Mouse (Mus musculus): ENCODE results near the gene Gm29797. TPM values are rescaled to one million over a fixed set of nuclear protein-coding genes. Genes with fewer than 3 reads are reported as not detected.

The Gm29797 gene
- polyA plus RNA-seq, 1 experiment: 0.26 TPM

DNA sequence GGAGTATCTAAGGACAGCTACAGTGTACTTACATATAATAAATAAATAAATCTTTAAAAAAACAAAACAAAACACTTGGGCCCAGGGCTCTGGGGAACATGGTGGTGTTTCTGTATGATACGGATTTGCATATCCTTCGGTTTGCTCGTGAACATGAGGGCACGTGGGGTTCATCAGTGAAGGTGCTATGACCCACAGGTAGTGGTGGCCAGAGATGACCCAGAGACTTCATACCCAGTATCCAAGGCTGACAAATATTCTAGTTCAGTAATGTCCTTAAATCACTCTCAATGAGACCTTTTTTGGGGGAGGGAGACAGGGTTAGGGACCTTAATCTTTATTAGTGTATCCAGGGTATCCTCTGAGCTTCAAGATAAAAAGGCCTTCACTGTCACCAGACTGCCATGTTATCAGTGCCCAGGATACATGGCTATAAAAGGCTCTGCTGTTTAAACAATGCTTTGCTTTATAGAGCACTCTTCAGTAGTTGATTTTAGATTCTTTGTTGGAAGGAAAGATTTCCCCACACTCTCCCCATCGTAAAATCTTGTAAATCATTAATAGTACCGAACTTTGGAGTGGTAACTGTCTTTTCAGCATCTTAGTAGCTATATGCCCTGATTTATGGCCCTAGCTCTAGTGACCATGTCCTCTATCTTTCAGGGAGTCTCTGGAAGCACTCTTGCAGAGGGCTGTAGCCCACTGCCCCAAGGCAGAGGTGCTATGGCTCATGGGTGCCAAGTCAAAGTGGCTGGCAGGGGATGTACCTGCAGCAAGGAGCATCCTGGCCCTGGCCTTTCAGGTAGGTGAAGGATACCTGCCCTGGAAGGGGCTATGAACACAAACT, 10.0 kb upstream of the Gm29797 start:
- 94% methylated on average over 6 of the region's 6 CpGs for WGBS
- Histone ChIP-seq H3K27ac (ENCODE audit: insufficient read depth, low read length) (no peak overlapping the region), H3K4me1 (ENCODE audit: control insufficient read depth, insufficient read depth, low read length) (peaks cover 3% of the 10 kb centered on the region; the same call in 1 of the 2 replicates), H3K4me3 (replicated peaks; ENCODE audit: insufficient read depth, low read depth, low read length) (no peak overlapping the region), H3K27me3 (ENCODE audit: control insufficient read depth, insufficient read depth, low read length) (no peaks in the 10 kb centered on the region)
- TF ChIP-seq CTCF (IDR thresholded peaks at IDR 0.05; ENCODE audit: borderline replicate concordance, insufficient read depth, low read depth, low read length): no peak
- TF ChIP-seq POLR2A (IDR thresholded peaks at IDR 0.05; ENCODE audit: borderline replicate concordance, insufficient read depth, low read length): no peak
- no peak for DNase-seq

DNA sequence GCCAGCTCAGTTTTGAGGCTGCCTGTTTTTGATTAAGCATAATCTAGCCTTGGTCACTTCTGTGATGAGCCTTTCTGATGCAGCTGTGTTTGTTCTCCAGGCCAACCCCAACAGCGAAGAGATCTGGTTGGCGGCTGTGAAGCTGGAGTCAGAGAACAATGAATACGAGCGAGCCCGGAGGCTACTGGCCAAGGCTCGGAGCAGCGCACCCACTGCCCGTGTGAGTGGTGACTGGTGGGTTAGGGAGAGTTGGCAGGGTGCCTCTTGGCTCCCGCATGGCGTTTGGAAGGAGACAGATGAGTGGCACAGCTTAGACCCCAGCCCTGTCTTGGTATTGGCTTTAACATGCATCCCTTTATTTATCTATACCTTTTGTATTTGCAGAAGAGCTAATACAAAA, 7.9 kb upstream of the Gm29797 start:
- no peak for DNase-seq

GRCm38 (mm10) chr2:181653065-181653464, 3.8 kb upstream of the Gm29797 start:
- Histone ChIP-seq H3K4me3 (replicated peaks; ENCODE audit: insufficient read depth, low read depth, low read length) (no peak overlapping the region), H3K27me3 (ENCODE audit: control insufficient read depth, insufficient read depth, low read length) (no peaks in the 10 kb centered on the region), H3K27ac (ENCODE audit: insufficient read depth, low read length) (no peak overlapping the region), H3K4me1 (ENCODE audit: control insufficient read depth, insufficient read depth, low read length) (peaks cover 3% of the 10 kb centered on the region; the same call in 1 of the 2 replicates)
- no peak for TF ChIP-seq POLR2A (IDR thresholded peaks at IDR 0.05; ENCODE audit: borderline replicate concordance, insufficient read depth, low read length)
- TF ChIP-seq CTCF (IDR thresholded peaks at IDR 0.05; ENCODE audit: borderline replicate concordance, insufficient read depth, low read depth, low read length): no peak
- no peak for DNase-seq

More for the DNA sequence above, 7.9 kb upstream of the Gm29797 start:
- H3K4me3 ChIP-seq (replicated peaks; ENCODE audit: insufficient read depth, low read depth, low read length): no peak overlapping the region
- WGBS: 26% methylated on average over 10 of the region's 10 CpGs
- no peak overlapping the region for H3K27ac ChIP-seq (ENCODE audit: insufficient read depth, low read length)
- peaks cover 3% of the 10 kb centered on the region; the same call in 1 of the 2 replicates for H3K4me1 ChIP-seq (ENCODE audit: control insufficient read depth, insufficient read depth, low read length)
- TF ChIP-seq POLR2A (IDR thresholded peaks at IDR 0.05; ENCODE audit: borderline replicate concordance, insufficient read depth, low read length) (no peak), CTCF (IDR thresholded peaks at IDR 0.05; ENCODE audit: borderline replicate concordance, insufficient read depth, low read depth, low read length) (no peak)
- H3K27me3 ChIP-seq (ENCODE audit: control insufficient read depth, insufficient read depth, low read length): no peaks in the 10 kb centered on the region

- WGBS: 92% methylated on average over 1 of the region's 1 CpGs
- Histone ChIP-seq H3K4me1 (ENCODE audit: control insufficient read depth, insufficient read depth, low read length) (no peaks in the 10 kb centered on the region; the same call in 1 of the 2 replicates), H3K4me3 (replicated peaks; ENCODE audit: insufficient read depth, low read depth, low read length) (no peak overlapping the region), H3K27me3 (ENCODE audit: control insufficient read depth, insufficient read depth, low read length) (no peaks in the 10 kb centered on the region), H3K27ac (ENCODE audit: insufficient read depth, low read length) (no peak overlapping the region)
- TF ChIP-seq POLR2A (IDR thresholded peaks at IDR 0.05; ENCODE audit: borderline replicate concordance, insufficient read depth, low read length): no peak
- TF ChIP-seq CTCF (IDR thresholded peaks at IDR 0.05; ENCODE audit: borderline replicate concordance, insufficient read depth, low read depth, low read length): no peak
- no peak for DNase-seq
Measured at GRCm38 (mm10) chr2:181653523-181653922, 3.3 kb upstream of the Gm29797 start.

GRCm38 (mm10) chr2:181657441-181657840, 607 bp downstream of the Gm29797 start:
- 41% methylated on average over 2 of the region's 2 CpGs for WGBS
- H3K4me1 ChIP-seq (ENCODE audit: control insufficient read depth, insufficient read depth, low read length): peaks cover 8% of the 10 kb centered on the region; the same call in 1 of the 2 replicates
- H3K4me3 ChIP-seq (replicated peaks; ENCODE audit: insufficient read depth, low read depth, low read length): no peak overlapping the region
- no peak overlapping the region for H3K27ac ChIP-seq (ENCODE audit: insufficient read depth, low read length)
- TF ChIP-seq POLR2A (IDR thresholded peaks at IDR 0.05; ENCODE audit: borderline replicate concordance, insufficient read depth, low read length) (no peak), CTCF (IDR thresholded peaks at IDR 0.05; ENCODE audit: borderline replicate concordance, insufficient read depth, low read depth, low read length) (no peak)
- DNase-seq: no peak
- no peaks in the 10 kb centered on the region for H3K27me3 ChIP-seq (ENCODE audit: control insufficient read depth, insufficient read depth, low read length)

DNA sequence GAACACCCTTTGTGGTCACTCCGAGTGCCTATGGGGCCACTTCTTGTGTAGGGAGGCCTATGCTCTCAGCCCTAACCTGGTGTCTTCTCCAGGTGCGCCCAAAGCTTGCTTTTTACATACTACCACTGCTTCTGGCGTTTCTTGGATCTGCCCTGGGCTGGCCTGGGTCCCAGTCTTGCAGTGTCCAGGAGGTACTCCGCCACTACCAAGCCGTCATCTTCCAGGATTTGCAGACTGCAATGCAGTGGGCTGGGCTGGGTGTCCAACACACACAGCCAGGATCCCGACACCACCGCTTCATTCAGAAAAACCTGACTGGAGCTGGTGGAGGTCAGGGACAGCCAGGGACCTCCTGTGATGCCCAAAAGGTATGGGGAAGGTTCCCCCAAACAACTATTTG, 1.7 kb downstream of the Gm29797 start:
- TF ChIP-seq POLR2A (IDR thresholded peaks at IDR 0.05; ENCODE audit: borderline replicate concordance, insufficient read depth, low read length) (no peak), CTCF (IDR thresholded peaks at IDR 0.05; ENCODE audit: borderline replicate concordance, insufficient read depth, low read depth, low read length) (no peak)
- no peak overlapping the region for H3K4me3 ChIP-seq (replicated peaks; ENCODE audit: insufficient read depth, low read depth, low read length)
- peaks cover 8% of the 10 kb centered on the region; the same call in 1 of the 2 replicates for H3K4me1 ChIP-seq (ENCODE audit: control insufficient read depth, insufficient read depth, low read length)
- no peak overlapping the region for H3K27ac ChIP-seq (ENCODE audit: insufficient read depth, low read length)
- no peak for DNase-seq
- WGBS: 46% methylated on average over 7 of the region's 7 CpGs
- H3K27me3 ChIP-seq (ENCODE audit: control insufficient read depth, insufficient read depth, low read length): no peaks in the 10 kb centered on the region

GRCm38 (mm10) chr2:181658930-181659555, 2.2 kb downstream of the Gm29797 start:
- WGBS: 46% methylated on average over 17 of the region's 17 CpGs

More at GRCm38 (mm10) chr2:181658930-181659555, 2.2 kb downstream of the Gm29797 start:
- Histone ChIP-seq H3K27me3 (ENCODE audit: control insufficient read depth, insufficient read depth, low read length) (no peaks in the 10 kb centered on the region), H3K4me1 (ENCODE audit: control insufficient read depth, insufficient read depth, low read length) (peaks cover 8% of the 10 kb centered on the region; the same call in 1 of the 2 replicates), H3K4me3 (replicated peaks; ENCODE audit: insufficient read depth, low read depth, low read length) (no peak overlapping the region), H3K27ac (ENCODE audit: insufficient read depth, low read length) (no peak overlapping the region)
- no peak for DNase-seq
- TF ChIP-seq POLR2A (IDR thresholded peaks at IDR 0.05; ENCODE audit: borderline replicate concordance, insufficient read depth, low read length): no peak
- no peak for TF ChIP-seq CTCF (IDR thresholded peaks at IDR 0.05; ENCODE audit: borderline replicate concordance, insufficient read depth, low read depth, low read length)

Measured in cerebellum, adult 2 months (tissue).